ENCODE assay signal across 9 mouse cellular contexts in the genomic region with DNA sequence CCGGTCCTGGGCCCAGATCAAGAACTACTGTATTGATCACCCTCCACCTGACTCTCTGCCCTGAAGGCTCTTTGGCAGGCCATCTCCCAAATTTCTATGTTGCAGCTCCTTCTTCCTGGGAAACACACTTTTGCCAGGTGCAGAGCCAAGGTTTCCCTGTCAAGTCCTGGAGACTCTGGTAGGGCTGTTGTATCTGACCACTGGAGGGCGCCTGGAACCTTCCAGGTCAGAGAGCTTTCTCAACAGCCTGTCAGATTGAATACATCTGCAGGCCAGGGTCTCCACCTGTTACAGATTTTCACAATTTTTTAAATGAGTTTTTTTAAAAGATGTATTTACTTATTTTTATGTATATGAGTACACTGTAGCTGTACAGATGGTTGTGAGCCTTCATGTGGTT. TPM values are rescaled to one million over a fixed set of nuclear protein-coding genes. Genes with fewer than 3 reads are reported as not detected.
DNase-seq lines count a peak whose midpoint lies in the region; ATAC-seq and TF ChIP-seq lines count a peak whose summit lies in the region.
"Had no signal": no experiment of that assay in that cellular context is flagged by ENCODE, and none has a peak within 500 bp of the region (broad histone marks: within the 10 kb centered on the region; RNA-seq: fewer than 3 reads in every experiment).

No protein-coding gene starts in this region.

- DNase-seq in heart, adult 2 months: peak; percentile 69 to 80
- peak; percentile 27 to 49 for DNase-seq in left cerebral cortex, postnatal 36 days (ENCODE audit: low spot score in 2 of 2)
- peak; percentile 74 for DNase-seq in neural tube, embryonic 11.5 days (ENCODE audit: low spot score)
- peak; percentile 29 for DNase-seq in testis, postnatal 14 days (ENCODE audit: low spot score)

- no peak overlapping the region for H3K9ac ChIP-seq in heart, adult 2 months (ENCODE audit: low read depth, low read length)
- no peak overlapping the region for H3K9ac ChIP-seq in heart, embryonic 11.5 days (ENCODE audit: low read depth, low read length)
- H3K9ac ChIP-seq in forebrain, embryonic 15.5 days (replicated peaks): no peak overlapping the region
- H3K9ac ChIP-seq in intestine, embryonic 15.5 days: no peak overlapping the region
- no peak overlapping the region for H3K9ac ChIP-seq in neural tube, embryonic 11.5 days (ENCODE audit: low read length)
- H3K9ac ChIP-seq: embryonic facial prominence, embryonic 12.5 days had no signal

- no peaks in the 10 kb centered on the region for H3K27me3 ChIP-seq in heart, adult 2 months (ENCODE audit: control insufficient read depth, insufficient read depth, low read length)
- no peaks in the 10 kb centered on the region for H3K27me3 ChIP-seq in heart, embryonic 11.5 days (ENCODE audit: control insufficient read depth, insufficient read depth, low read length)
- no peaks in the 10 kb centered on the region for H3K27me3 ChIP-seq in forebrain, embryonic 15.5 days
- H3K27me3 ChIP-seq in intestine, embryonic 15.5 days (replicated peaks): no peaks in the 10 kb centered on the region
- H3K27me3 ChIP-seq in neural tube, embryonic 11.5 days (ENCODE audit: control insufficient read depth, insufficient read depth, low read length): no peaks in the 10 kb centered on the region
- H3K27me3 ChIP-seq: embryonic facial prominence, embryonic 12.5 days had no signal

- intact Hi-C loops in heart, adult 2 months (cut with DNase I): loop anchor here (1.0 to 5.0 kb wide), 3 partner anchors 28 to 94 kb away; no protein-coding TSS in a partner anchor
- intact Hi-C loops in left cerebral cortex, postnatal 36 days (cut with DNase I): loop anchor here (5.0 kb wide), 1 partner anchor 94 kb away; no protein-coding TSS in a partner anchor

- no peaks in the 10 kb centered on the region for H3K9me3 ChIP-seq in heart, embryonic 11.5 days (replicated peaks; ENCODE audit: control insufficient read depth, low read length)
- H3K9me3 ChIP-seq in forebrain, embryonic 15.5 days: no peaks in the 10 kb centered on the region
- no peaks in the 10 kb centered on the region for H3K9me3 ChIP-seq in intestine, embryonic 15.5 days
- no peaks in the 10 kb centered on the region for H3K9me3 ChIP-seq in neural tube, embryonic 11.5 days (ENCODE audit: control insufficient read depth, low read length)
- H3K9me3 ChIP-seq: embryonic facial prominence, embryonic 12.5 days had no signal

- H3K36me3 ChIP-seq in heart, adult 2 months (ENCODE audit: control insufficient read depth, insufficient read depth, low read length): no peaks in the 10 kb centered on the region
- H3K36me3 ChIP-seq in heart, embryonic 11.5 days (ENCODE audit: control insufficient read depth, insufficient read depth, low read length): no peaks in the 10 kb centered on the region
- H3K36me3 ChIP-seq in forebrain, embryonic 15.5 days: no peaks in the 10 kb centered on the region
- H3K36me3 ChIP-seq in intestine, embryonic 15.5 days: no peaks in the 10 kb centered on the region
- no peaks in the 10 kb centered on the region for H3K36me3 ChIP-seq in neural tube, embryonic 11.5 days (ENCODE audit: control insufficient read depth, insufficient read depth, low read length)
- H3K36me3 ChIP-seq: embryonic facial prominence, embryonic 12.5 days had no signal

- H3K4me3 ChIP-seq in heart, adult 2 months: no peak overlapping the region
- H3K4me3 ChIP-seq in heart, embryonic 11.5 days (ENCODE audit: low read depth, low read length): no peak overlapping the region
- H3K4me3 ChIP-seq in bone marrow macrophage, adult 2 months (ENCODE audit: insufficient read depth, low read length): no peak overlapping the region
- H3K4me3 ChIP-seq in forebrain, embryonic 15.5 days: no peak overlapping the region
- no peak overlapping the region for H3K4me3 ChIP-seq in intestine, embryonic 15.5 days (replicated peaks)
- no peak overlapping the region for H3K4me3 ChIP-seq in neural tube, embryonic 11.5 days (ENCODE audit: low read depth, low read length)
- H3K4me3 ChIP-seq: embryonic facial prominence, embryonic 12.5 days had no signal

- H3K4me2 ChIP-seq in heart, embryonic 11.5 days: no peak overlapping the region
- no peak overlapping the region for H3K4me2 ChIP-seq in forebrain, embryonic 15.5 days (replicated peaks)
- no peak overlapping the region for H3K4me2 ChIP-seq in intestine, embryonic 15.5 days (replicated peaks)
- H3K4me2 ChIP-seq in neural tube, embryonic 11.5 days (ENCODE audit: low read depth): no peak overlapping the region
- H3K4me2 ChIP-seq: embryonic facial prominence, embryonic 12.5 days had no signal

- no peak for TF ChIP-seq POLR2A in heart, adult 2 months (IDR thresholded peaks at IDR 0.05; ENCODE audit: insufficient read depth, low read depth, low read length)
- no peak for TF ChIP-seq POLR2A in bone marrow macrophage, adult 2 months (IDR thresholded peaks at IDR 0.05; ENCODE audit: borderline replicate concordance, low read depth, low read length)

- H3K4me1 ChIP-seq in heart, adult 2 months (ENCODE audit: control insufficient read depth, insufficient read depth, low read length): no peaks in the 10 kb centered on the region; the same call in 1 of the 2 replicates
- no peaks in the 10 kb centered on the region for H3K4me1 ChIP-seq in heart, embryonic 11.5 days (ENCODE audit: control insufficient read depth, insufficient read depth, low read length)
- H3K4me1 ChIP-seq in bone marrow macrophage, adult 2 months (ENCODE audit: control insufficient read depth, insufficient read depth, low read length): no peaks in the 10 kb centered on the region
- peaks cover 4% of the 10 kb centered on the region; the same call in 1 of the 2 replicates for H3K4me1 ChIP-seq in forebrain, embryonic 15.5 days
- H3K4me1 ChIP-seq in intestine, embryonic 15.5 days (replicated peaks): no peaks in the 10 kb centered on the region
- no peaks in the 10 kb centered on the region for H3K4me1 ChIP-seq in neural tube, embryonic 11.5 days (ENCODE audit: control insufficient read depth, insufficient read depth, low read length)
- H3K4me1 ChIP-seq: embryonic facial prominence, embryonic 12.5 days had no signal

- peak; percentile 95 for TF ChIP-seq CTCF in heart, adult 2 months (IDR thresholded peaks at IDR 0.05)
- peak; percentile 69 for TF ChIP-seq CTCF in bone marrow macrophage, adult 2 months (IDR thresholded peaks at IDR 0.05; ENCODE audit: low read depth, low read length)

- H3K27ac ChIP-seq in heart, adult 2 months: no peak overlapping the region
- no peak overlapping the region for H3K27ac ChIP-seq in heart, embryonic 11.5 days (ENCODE audit: low read depth, low read length)
- no peak overlapping the region for H3K27ac ChIP-seq in bone marrow macrophage, adult 2 months (ENCODE audit: insufficient read depth, low read depth, low read length)
- no peak overlapping the region for H3K27ac ChIP-seq in forebrain, embryonic 15.5 days (replicated peaks)
- H3K27ac ChIP-seq in intestine, embryonic 15.5 days: no peak overlapping the region
- no peak overlapping the region for H3K27ac ChIP-seq in neural tube, embryonic 11.5 days (ENCODE audit: low read depth, low read length)
- H3K27ac ChIP-seq: embryonic facial prominence, embryonic 12.5 days had no signal

- TF ChIP-seq EP300 in heart, adult 2 months (IDR thresholded peaks at IDR 0.05; ENCODE audit: insufficient read depth, low read depth, low read length): 0 out of 2 replicates have a peak, but pooled peaks have one; percentile 26

- ATAC-seq in heart, embryonic 11.5 days (replicated peaks; ENCODE audit: insufficient number of reproducible peaks, low FRiP score, low TSS enrichment): no peak
- ATAC-seq in forebrain, embryonic 15.5 days (replicated peaks): 0 out of 2 replicates have a peak, but pooled peaks have one; percentile 32
- ATAC-seq in intestine, embryonic 15.5 days: peak; percentile 70
- no peak for ATAC-seq in neural tube, embryonic 11.5 days (ENCODE audit: insufficient read depth, low FRiP score, low TSS enrichment)

- WGBS in heart, adult 2 months: 35% methylated on average over 2 of the region's 2 CpGs
- whole genome bisulfite sequencing in heart, embryonic 11.5 days (ENCODE audit: insufficient replicate concordance): 47% methylated on average over 2 of the region's 2 CpGs
- 42% methylated on average over 2 of the region's 2 CpGs for WGBS in forebrain, embryonic 15.5 days
- 43% methylated on average over 2 of the region's 2 CpGs for WGBS in intestine, embryonic 15.5 days
- 38% methylated on average over 2 of the region's 2 CpGs for WGBS in neural tube, embryonic 11.5 days

- no peaks in the 10 kb centered on the region for H3K79me2 ChIP-seq in heart, adult 2 months (replicated peaks; ENCODE audit: control insufficient read depth, insufficient read depth, low read length)

RNA-seq across cellular contexts. Expression of a gene that starts 31.2 kb away (rescaled TPM):
- under 1 TPM; 0.43 to 0.73 TPM for total RNA-seq in heart, adult 2 months (2021)
- 0.39 and 0.47 TPM in 2 replicates for polyA plus RNA-seq in heart, adult 2 months (2012; rRNA removed)
- polyA plus RNA-seq in heart, embryonic 11.5 days (2014; fragmentation: Nextera tagmentation; extraction: Ambion mirVana): 3.3 and 4.9 TPM in 2 replicates
- not detected in 2 replicates for polyA plus RNA-seq in bone marrow macrophage, adult 2 months (2012; ENCODE audit: insufficient read depth, insufficient read length, missing spikeins)
- 0.59 and 0.84 TPM in 2 replicates for polyA plus RNA-seq in forebrain, embryonic 15.5 days (2015; fragmentation: Nextera tagmentation; extraction: Ambion mirVana)
- 0.83 and 1.0 TPM in 2 replicates for polyA plus RNA-seq in intestine, embryonic 15.5 days (2015; fragmentation: Nextera tagmentation; extraction: Ambion mirVana)
- 10 to 100 TPM in 1 of 2 experiments, 1 to 10 TPM in 1; 9.0 to 11.3 TPM for total RNA-seq in left cerebral cortex, postnatal 36 days (2021)
- 0.51 and 0.61 TPM in 2 replicates for polyA plus RNA-seq in neural tube, embryonic 11.5 days (2014; fragmentation: Nextera tagmentation; extraction: Ambion mirVana)

RNA-seq across cellular contexts. Expression of a gene that starts 47.8 kb away (rescaled TPM):
- 10 to 100 TPM in 1 of 2 experiments, 1 to 10 TPM in 1; 7.8 to 13.5 TPM for total RNA-seq in heart, adult 2 months (2021)
- polyA plus RNA-seq in heart, adult 2 months (2012; rRNA removed): 8.8 and 15.1 TPM in 2 replicates
- 12.2 and 15.3 TPM in 2 replicates for polyA plus RNA-seq in heart, embryonic 11.5 days (2014; fragmentation: Nextera tagmentation; extraction: Ambion mirVana)
- 5.5 and 6.7 TPM in 2 replicates for polyA plus RNA-seq in bone marrow macrophage, adult 2 months (2012; ENCODE audit: insufficient read depth, insufficient read length, missing spikeins)
- 16.6 and 17.7 TPM in 2 replicates for polyA plus RNA-seq in forebrain, embryonic 15.5 days (2015; fragmentation: Nextera tagmentation; extraction: Ambion mirVana)
- 8.9 and 10.9 TPM in 2 replicates for polyA plus RNA-seq in intestine, embryonic 15.5 days (2015; fragmentation: Nextera tagmentation; extraction: Ambion mirVana)
- total RNA-seq in left cerebral cortex, postnatal 36 days (2021): 1 to 10 TPM; 6.0 to 6.7 TPM
- 14.5 and 16.0 TPM in 2 replicates for polyA plus RNA-seq in neural tube, embryonic 11.5 days (2014; fragmentation: Nextera tagmentation; extraction: Ambion mirVana)

Comparison
In these comparisons a context has a peak if more than half of its experiments do, and no peak if none do; other contexts are left out.
1. ATAC-seq: peak in forebrain, embryonic 15.5 days (single experiment) and intestine, embryonic 15.5 days (single experiment); none in heart, embryonic 11.5 days (single experiment) and neural tube, embryonic 11.5 days (single experiment).
2. Peak in every context shown above with its lines, with median percentiles within 50 percentile points of each other: DNase-seq.